Mouse (Mus musculus) adrenal gland, adult 8-10 months (tissue): ENCODE measurements around the gene Atxn2. TPM values are rescaled to one million over a fixed set of nuclear protein-coding genes. Genes with fewer than 3 reads are reported as not detected.

Experiments
- DNase-seq: peaks from one replicate; pipeline ENCODE4 v3.0.0; 2022
- total RNA-seq, 4 experiments: library from RNA; stranded (reverse); gene quantifications; 2 replicates each; pipeline ENCODE4 v1.2.4; 2022

Gene Atxn2
- total RNA-seq, 4 experiments from 2014 or later = 177 to 211 (median 197) TPM

DNA sequence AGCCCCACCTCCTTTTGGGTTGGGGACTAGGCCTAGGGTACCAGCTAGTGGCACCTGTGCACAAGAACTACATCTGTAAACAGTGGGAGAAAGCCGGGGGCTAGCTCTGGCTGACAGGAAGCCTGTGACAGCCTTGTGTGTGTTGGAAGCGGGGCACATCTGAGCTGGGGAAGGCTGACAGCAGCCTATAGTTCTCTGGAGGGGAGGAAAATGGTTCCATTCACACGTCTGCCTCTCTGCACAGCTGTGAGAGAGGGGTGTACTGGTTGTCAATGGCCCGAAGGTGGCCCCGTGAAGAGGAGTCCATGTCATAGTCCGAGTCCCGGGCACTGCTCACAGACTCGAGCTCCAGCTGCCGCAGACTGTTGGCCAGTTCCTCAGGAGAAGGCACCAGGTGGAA lies 106.4 kb downstream of the Atxn2 start:
- DNase-seq = no peak

DNA sequence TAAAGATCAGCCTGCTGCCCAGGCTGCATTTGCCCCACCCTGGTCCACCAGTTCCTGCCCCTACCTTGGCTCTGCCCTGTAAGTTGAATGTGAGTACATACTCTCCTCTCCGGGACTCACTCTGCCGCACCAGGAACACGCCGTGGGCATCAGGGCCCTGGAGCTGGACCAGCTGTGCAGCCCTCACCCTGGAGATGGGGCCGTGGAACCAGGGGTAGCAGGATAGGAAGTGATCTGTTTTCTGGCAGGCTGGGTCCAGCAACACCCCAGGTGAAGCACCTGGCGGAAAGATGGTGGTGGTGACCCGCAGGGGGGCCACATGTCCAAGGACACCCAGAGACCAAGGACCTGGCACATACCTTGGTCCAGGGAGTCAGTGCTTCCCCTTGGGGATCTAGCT lies 107.3 kb downstream of the Atxn2 start:
- DNase-seq = no peak

DNA sequence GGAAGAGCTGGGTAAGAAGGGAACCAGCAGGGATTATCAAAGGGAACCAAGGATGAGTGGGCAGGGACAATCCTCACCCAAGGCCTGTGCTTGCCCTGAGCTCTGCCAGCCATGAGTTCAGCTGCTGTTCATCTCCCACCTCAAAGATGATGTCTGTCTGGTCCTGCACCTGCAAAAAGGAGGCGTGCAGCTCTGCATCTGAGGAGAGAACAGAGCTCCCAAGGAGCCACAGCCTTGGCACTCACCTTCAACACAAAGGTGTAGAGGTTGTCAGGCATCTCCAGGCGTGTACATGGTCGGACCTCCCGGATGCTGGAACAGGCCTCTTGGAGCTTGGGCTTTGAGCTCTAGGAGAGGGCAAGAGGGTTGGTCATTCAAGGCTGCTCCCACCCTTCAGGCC lies 107.7 kb downstream of the Atxn2 start:
- DNase-seq = no peak

DNA sequence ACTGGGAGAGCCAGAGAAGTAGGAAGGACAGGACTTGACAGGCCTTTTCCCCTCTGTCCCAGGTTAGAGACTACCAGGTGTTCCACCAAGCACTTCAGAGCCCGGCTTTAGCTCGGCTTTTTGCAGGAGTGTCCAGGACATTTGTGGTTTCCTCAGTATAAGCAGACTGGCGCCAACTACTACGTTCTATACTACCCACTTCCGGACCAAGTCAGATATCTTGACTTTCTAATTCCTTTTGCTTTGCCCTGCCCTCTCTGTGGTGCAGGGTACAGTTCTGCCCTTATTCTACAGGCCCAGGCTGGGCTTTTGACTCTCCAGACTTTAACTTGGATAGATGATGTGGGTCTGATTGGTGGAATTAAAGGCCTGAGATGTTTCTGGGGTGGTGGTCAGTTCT lies 108.4 kb downstream of the Atxn2 start:
- DNase-seq = no peak

DNA sequence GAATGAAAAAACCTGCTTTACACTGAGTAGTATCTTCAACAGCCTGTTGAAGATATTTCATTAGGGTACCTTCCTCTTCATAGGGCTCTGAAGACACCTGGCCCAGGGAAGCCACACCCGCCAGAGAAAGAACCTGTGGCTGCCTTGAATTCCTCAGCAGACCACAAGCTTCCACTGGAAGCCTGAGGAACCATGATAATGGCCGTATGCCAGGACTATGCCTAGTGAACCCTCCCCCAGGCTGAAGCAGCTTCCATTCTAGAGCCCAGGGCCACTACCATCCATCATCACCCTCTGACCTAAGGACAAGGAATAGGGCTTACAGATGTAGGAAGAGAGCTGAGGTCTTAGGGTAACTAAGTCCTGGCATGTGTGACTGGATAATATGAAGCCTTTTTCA lies 109.0 kb downstream of the Atxn2 start:
- no peak for DNase-seq

DNA sequence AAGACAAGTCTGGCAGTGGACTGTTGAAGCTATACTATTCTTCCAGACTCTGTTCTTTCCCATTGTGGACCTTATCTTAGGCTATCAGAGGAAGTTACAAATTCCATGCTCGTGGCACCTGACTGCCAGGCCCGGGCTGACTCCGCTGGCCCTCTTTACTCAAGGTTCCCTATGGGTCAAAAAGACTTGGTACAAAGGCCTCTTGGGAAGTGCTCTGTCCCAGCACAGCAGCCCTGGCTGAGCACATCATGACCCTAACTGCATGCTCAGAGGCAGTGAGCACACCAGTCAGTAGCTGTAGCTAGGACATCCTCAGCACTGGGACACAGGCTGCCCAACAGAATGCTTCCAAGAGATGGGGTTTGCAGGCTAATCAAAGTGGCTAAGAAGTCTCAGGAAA lies 109.5 kb downstream of the Atxn2 start:
- no peak for DNase-seq

DNA sequence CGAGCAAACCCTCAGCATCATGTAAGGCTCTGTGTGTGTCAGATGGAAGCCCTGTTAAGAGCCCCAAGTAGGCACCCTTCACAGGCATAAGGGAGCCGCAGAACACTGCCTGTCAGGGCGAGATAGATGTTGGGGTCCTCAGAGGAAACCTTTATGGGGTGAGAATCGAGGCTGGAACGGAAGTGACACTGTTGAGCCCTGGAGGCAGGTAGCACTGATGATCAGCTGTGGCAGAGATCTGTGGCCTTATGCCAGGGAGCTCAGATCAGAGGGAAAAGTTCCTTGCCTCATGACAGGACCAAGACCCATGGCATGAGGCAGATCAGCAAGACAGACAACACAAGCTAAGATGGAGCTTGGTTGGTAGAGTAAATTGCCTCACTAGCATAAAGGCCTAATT lies 110.0 kb downstream of the Atxn2 start:
- no peak for DNase-seq

DNA sequence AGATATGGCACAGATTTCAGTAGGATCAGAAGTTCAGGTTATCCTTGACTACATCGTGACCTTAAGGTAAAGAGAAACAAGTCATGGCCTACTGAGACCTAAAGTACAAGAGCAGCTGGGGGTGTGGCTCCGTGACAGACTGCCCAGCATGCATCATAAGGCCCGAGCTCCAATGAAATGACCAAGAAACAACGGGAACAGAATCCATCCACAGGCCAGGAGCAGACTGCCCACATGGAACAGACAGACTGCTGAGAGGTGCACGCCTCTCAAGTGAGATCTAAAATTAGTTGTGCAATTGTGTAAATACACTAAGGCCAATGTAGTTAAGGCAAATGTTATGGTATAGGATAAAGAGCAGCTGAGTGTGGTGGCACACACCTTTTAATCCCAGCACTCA lies 110.4 kb downstream of the Atxn2 start:
- no peak for DNase-seq

DNA sequence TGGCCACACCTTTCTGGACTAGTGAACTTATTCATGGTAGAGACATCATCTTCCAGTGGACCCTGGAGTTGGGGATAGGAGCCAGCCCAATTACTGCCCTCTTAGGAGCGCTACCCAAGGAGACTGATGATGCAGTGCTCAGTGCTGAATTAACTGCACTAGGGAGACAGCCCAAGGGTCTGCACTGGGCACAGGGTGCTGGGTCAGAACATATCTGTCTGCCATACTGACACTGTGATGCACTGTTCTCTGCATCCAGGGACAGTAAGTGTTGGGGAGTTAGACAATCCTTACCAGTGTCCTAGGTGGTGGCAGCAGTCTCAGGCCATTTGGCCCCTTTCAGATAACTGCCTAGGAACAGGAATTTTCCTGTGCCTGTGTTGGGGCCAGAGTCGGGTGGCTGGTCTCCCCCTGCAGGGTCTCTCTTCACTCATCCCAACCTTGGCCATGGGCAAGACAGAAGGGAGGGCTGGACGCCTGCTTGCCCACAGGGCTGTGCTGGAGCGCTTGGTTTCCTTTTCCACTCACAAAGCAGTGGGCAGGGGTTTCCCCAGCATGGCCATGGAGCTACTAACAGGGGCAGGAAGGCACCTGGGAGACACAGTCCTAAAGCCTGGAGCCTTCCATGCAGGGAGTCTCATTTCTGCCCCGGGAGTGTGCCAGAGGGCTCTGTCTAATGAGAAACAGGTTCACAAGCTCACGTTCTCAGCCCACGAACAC lies 111.8 kb downstream of the Atxn2 start:
- DNase-seq = no peak

DNA sequence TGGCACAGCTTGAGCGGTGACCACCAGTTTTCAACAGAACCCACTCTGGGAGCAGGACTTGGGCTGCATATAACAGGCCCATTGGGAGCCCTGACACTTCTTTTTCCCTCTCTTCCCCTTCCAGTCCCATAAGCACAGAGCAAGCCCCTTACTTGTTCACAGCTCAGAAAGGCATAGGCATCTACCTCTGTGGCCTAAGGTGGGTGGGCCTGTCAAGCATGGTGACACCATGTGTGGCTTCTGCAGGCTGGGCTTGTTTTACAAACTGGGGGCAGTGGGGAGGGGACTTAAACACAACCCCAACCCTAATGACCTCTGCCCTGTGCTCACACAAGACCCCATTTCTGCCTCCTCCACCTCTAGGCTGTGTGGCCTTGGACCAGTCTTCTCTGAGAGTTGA lies 112.5 kb downstream of the Atxn2 start:
- no peak for DNase-seq

DNA sequence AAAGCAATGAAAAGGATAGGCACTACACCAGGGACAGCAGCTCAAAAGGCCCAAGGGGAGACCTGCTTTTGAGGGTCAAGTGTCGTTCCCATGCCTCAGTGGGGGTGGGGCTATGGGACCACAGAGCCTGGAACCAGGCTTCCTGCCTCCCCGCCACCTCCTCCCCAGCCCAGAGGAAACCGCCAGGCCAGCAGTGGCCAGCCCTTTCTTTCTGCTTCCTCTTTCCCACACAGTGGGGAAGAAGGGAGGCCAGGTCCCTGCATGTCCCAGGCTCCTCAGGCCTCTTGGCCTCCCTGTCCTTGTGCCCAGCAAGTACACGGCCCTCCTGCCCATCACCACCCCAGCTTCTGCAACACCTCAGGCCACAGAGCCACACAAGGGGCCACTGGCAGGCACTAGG lies 113.0 kb downstream of the Atxn2 start:
- no peak for DNase-seq

DNA sequence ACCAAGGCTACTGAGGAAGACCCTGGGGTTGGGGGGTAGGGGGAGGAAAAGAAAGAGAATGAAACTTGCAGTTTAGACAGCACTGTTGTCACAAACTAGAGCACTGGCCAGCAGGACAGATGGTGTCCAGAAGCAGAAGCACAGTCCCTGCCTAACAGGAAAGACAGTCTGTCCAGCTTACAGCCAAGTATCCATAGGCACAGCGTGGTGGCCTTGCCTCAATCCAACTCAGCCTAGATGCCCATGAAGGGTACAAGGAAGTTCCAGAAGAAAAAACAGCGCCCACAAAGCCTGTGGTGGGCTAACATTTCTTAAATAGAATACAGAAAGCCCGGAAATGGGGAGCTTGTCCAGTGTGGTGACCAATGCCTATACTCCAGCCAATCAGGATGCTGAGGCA lies 114.5 kb downstream of the Atxn2 start:
- DNase-seq = no peak

DNA sequence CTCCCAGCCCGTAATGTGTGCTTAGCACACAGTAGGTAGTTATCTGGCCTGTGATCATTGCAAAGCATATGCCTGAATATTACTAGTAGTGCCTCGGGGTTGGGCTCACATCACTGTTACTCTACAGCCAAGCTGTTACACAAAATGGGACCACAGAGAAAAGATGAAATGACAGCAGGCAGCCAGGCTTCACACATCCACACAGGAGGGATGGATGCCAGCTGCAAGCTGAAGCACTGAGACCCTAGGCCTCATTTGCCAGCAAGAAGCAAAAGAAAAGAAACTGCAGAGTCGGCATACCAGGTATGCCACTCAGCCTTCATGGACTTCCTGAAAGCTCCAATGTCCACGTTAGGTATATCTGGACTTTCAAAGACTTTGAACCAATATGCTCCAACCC lies 116.7 kb downstream of the Atxn2 start:
- no peak for DNase-seq

DNA sequence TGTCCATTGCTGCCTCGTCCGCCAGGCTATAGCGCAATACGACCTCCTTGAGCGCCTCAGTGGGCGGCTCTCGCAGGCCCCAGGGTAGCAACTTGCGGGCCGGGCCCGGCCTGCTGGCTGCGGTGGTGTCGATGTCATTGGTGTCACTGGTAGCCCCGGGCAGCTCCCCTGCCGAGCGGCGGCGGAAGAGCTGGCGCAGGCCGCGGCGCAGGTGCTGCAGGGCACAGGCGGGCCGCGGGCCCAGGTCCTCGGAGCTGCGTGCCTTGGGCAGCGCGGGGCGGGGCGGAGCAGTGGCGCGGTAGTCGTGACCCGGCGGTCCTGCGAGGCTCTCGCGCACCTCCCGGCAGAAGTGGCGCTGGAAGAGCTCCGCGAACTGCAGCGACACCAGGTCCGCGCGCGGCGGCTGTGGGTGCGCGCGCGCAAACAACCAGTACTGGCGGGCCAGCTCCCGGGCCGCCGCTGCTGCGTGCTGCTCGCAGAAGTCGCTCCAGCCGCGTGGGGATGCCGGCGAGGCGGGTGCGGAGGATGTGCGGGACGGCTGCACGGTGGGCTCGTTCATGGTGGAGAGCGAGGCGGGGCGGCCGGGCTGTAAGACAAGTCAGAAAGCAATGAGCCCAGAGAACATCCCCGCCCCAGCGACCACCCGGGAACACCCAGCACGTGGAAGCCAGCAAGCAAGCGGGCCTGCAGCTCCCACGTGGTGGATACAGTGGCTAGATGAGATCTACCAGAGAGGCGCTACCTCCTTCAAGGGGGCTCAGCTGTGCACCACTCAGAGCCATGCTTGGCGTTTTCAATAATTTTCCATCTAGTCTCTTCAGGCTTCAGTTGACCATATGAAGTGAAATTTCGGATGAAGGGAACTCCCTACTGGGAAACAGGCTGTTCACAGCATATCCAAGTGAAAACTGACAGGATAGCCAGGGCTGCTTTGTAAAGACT lies 117.6 kb downstream of the Atxn2 start:
- DNase-seq = no peak

DNA sequence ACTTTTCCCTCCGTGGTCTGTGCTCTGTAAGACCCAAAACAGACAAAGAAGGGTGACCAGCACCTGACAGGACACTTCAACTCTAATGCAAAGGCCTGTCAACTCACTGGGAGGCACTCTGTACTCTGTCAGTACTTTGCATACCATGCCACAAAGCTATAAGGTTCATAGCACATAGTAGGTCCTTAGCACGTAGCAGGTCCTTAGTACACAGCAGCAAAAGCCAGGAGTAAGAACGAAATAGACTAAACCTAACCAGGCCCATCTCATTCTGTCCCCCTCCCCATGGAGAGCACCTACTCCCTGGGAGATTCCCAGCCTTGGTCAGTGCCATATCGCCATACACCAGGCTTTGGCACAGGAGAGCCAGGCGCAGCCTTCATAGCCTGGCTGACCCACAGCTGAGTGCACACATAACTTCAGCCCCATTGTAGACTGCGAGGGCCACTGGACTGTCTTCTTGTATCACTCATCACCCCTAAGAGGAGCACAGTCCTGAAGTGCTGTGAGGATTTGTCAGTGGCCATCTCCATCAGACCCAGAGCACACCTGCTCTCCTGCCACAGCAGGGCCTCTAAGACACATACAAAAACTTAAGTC lies 120.0 kb downstream of the Atxn2 start:
- no peak for DNase-seq

DNA sequence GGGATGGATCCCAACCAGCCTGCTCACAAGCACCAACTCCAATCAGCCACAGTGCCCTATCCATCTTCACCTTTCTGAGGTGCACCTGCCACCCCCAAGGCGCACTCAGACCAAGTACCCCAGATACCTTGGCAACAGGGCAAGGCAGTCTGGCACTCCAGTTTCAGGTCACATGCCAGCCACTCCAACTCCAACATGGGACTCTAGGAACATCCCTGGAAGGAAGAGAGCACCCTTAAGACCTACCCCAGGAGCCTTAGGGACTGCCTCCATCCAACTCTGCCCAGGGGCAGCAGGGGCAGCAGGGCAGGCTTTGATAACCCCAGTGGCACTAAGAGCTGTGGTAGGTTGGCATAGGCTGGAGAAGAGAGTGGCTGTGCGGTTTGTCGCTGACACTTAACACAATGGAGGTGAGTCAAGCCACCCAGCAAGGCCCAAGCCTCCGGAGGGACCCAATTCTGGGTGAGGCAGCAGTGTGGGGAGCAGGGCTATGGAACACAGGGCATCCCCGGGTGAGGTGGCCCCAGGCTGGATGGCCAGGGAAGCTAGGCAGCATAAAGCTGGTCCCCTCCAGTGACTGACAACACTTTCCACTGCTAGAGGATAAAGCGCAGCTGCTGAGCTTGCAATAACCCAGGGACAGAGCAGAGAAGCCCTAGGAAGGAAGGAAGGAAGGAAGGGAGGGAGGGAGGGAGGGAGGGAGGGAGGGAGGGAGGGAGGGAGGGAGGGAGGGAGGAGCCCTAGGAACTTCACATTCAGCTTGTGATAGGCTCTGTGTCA lies 121.4 kb downstream of the Atxn2 start:
- DNase-seq = no peak

DNA sequence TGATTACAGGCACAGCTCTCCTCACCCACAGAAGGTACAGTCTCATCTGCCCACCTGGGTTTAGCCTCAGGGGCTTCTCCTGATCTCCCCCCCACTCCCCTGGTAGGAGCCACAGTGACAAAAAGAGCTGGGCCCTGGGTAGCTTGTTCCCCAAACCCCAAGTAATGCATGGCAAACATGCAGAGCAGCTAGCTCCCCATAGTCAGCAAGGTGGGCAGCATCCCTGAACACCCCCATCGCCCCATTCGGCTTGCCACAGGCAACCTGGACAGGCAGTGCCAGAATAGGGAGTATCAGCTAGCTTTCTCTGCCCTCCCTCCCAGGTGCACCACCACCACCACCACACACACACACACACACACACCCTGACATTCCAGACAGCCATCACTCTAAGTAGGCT lies 122.0 kb downstream of the Atxn2 start:
- DNase-seq = no peak

DNA sequence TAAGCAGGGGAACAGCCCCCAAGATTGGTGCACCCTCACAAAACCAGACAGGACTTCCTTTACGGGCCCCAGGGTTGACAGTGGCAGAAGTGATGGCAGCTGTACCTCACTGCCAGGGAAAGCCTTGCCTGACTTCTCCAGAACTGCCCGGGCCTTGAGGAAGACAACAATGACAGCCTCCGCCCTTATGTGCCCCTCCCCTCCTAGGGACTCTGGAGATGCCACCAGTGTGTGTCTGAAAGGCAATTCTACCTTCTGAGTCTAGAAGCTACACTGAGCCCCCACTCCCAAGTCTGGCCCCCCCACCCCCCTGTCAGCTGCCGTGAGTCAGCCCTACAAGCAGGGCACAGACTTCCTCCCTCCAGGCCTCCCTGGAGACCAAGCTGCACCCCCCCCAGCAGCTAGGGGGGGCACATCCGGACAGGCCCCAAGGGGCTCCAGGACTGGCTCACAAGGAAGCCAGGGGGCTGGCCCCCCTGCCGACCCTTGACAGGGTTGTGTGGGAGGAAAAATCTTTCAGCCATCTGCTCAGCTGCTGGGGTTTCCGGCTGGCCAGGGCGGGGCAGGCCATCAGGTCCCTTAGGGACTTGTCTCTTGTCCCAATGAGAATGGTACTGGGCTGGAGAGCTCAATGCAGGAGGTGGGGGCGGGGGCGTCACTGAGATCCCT lies 122.6 kb downstream of the Atxn2 start:
- DNase-seq = peak; percentile 78

DNA sequence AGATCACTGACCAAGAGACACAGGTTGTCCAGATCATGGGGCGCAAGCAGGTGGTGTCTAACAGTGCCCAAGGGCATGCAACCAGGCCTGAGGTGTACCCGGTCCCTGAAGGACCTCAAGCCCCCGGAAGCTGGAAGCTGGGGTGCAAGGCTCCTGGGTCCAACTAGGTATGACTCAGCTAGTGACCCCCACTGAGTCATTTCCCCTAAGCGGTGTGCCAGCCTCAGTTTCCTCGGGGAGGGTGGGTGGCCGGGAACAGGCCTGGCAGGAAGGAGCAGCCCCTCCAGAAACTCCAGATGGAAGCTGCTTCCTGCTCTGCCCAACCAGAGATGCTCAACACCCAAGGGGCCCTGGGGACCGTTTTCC lies 123.1 kb downstream of the Atxn2 start:
- no peak for DNase-seq

DNA sequence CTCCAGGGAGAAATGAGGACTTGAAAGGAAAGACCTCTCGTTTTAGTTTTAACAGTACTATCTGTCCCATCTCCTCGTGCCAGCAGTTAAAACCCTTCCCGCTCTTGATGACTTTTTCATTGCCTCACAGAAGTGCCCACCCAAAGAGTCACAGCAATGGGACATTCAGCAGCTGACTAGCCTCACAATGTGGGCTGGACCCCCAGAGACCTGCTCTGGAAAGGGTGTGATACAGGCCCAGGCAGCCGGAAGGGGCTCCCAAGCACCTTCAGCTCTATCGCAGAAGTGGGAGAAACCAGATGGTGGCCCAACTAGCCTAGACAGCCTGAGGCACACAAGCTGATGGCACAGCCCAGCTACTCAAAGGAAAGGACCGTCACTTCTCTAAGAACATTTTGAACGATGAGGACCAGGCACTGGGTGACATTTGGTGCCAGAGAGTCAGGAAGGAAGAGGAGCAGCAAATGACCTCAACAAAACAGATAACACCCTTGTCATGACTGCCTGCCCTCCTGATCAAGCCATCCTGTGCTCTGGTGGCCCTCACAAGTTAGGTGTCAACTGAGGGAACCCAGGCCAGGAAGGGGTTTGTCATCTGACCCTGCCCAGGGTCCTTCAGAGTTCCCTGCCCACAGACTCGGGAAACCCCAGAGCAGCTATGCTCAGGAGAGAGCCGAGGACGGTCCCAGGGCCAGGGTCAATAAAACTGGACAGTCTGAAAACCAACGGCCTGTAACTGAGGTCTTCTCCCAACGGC lies 124.0 kb downstream of the Atxn2 start:
- DNase-seq = peak; percentile 57

DNA sequence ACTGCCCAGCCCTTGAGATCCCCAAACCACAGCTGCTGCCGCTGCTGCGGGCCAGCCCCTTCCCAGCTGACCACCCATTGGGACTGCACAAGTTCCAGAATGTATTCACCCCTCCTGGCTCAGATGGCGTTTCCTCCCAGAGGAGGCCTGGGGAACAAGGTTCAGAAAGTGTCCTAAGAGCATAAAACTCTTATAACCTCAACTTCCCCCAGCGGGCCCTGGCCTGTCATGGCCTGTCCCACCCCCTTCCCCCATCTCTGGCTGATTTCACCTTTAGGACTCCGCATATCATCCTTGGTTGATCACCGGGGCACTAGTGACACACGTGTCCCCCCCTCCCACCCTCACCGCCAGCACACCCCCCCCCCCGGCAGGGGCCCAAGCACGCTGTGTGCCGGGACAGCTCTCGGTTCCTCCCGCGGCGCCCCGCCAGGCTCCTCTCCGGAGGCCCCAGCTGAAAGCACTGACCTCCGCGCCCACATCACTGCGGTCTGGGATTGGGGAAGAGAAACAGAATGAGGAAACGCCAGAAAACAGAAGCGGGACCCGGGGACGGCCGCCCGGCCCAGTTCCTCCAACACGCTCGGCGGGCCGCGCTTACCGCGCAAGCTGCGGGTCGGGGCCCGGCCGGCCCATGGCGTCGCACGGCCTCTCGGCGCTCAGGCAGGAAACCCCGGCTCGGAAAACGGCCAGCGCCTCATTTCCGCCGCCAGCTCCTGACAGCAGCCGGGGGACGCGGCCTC lies 125.0 kb downstream of the Atxn2 start:
- peak; percentile 59 for DNase-seq
